Mouse (Mus musculus) small intestine, adult 2 months (tissue): Measurements from ENCODE around the gene Gm20521. TPM values are rescaled to one million over a fixed set of nuclear protein-coding genes. Genes with fewer than 3 reads are reported as not detected.

Experiments used
- H3K27ac ChIP-seq: fragments of 200-500 bp; 2 replicates; pipeline ENCODE4 v1.5.1; 2012; ENCODE audit warnings: low read depth, low read length, control low read depth, inconsistent platforms; ENCODE audit not compliant: insufficient read depth
- H3K27me3 ChIP-seq: fragments of 200-500 bp; 2 replicates; pipeline ENCODE4 v1.6.1; 2012; ENCODE audit warnings: mild to moderate bottlenecking, moderate library complexity, low read length, inconsistent platforms; ENCODE audit not compliant: control insufficient read depth, insufficient read depth
- H3K36me3 ChIP-seq: fragments of 200-500 bp; 2 replicates; pipeline ENCODE4 v1.6.1; 2012; ENCODE audit warnings: mild to moderate bottlenecking, low read length, control low read depth, inconsistent platforms; ENCODE audit not compliant: control insufficient read depth, insufficient read depth
- H3K4me1 ChIP-seq: fragments of 200-500 bp; 2 replicates; pipeline ENCODE4 v1.6.1; 2012; ENCODE audit warnings: low read length, inconsistent platforms, mixed read lengths; ENCODE audit not compliant: control insufficient read depth, insufficient read depth, insufficient read length
- H3K4me3 ChIP-seq: fragments of 200-500 bp; 2 replicates; pipeline ENCODE4 v1.5.1; 2012; ENCODE audit warnings: low read depth, mild to moderate bottlenecking, control low read depth, inconsistent platforms, low read length, moderate library complexity
- CTCF ChIP-seq: fragments of 200-500 bp; IDR thresholded peaks from 2 replicates; pipeline ENCODE4 v1.5.1; 2012; ENCODE audit warnings: low read depth, mild to moderate bottlenecking, control low read depth, inconsistent platforms, low read length, moderate library complexity, mixed read lengths; ENCODE audit not compliant: insufficient replicate concordance, insufficient read length; ENCODE audit errors: extremely low read depth
- POLR2A ChIP-seq: fragments of 200-500 bp; IDR thresholded peaks from 2 replicates; pipeline ENCODE4 v1.6.1; 2012; ENCODE audit warnings: low read depth, mild to moderate bottlenecking, control low read depth, inconsistent platforms, low read length, moderate library complexity
- WGBS: fragments of 180-500 bp; shearing (Covaris S2); methylation state at CpG from one replicate; pipeline ENCODE4 v1.1.7; 2018; 5-methylcytosine and 5-hydroxymethylcytosine counted together
- polyA plus RNA-seq: library from polyadenylated mRNA; depleted of rRNA; stranded (reverse); fragments of >200 nt; gene quantifications from 2 replicates; pipeline ENCODE4 v1.2.3, GENCODE M21; 2012

The Gm20521 gene
- polyA plus RNA-seq, 1 experiment = 12.4 TPM

GRCm38 (mm10) chr14:54926401-54927158 lies 43.3 kb downstream of the Gm20521 start:
- peak overlapping the region; percentile 49; the same call in 1 of the 2 replicates for H3K27ac ChIP-seq
- H3K4me1 ChIP-seq = peaks cover 8% of the 10 kb centered on the region; the same call in 1 of the 2 replicates
- TF ChIP-seq CTCF (no peak), POLR2A (no peak)
- no peaks in the 10 kb centered on the region for H3K36me3 ChIP-seq
- H3K27me3 ChIP-seq = peaks cover 26% of the 10 kb centered on the region
- H3K4me3 ChIP-seq = peak overlapping the region; percentile 57
- 3% methylated on average over 57 of the region's 58 CpGs for WGBS

GRCm38 (mm10) chr14:54927296-54927695 lies 44.1 kb downstream of the Gm20521 start:
- Histone ChIP-seq H3K4me3 (no peak overlapping the region), H3K36me3 (no peaks in the 10 kb centered on the region), H3K27me3 (peaks cover 26% of the 10 kb centered on the region), H3K27ac (peak overlapping the region; percentile 25; the same call in 1 of the 2 replicates), H3K4me1 (peaks cover 8% of the 10 kb centered on the region; the same call in 1 of the 2 replicates)
- TF ChIP-seq CTCF = no peak
- no peak for TF ChIP-seq POLR2A
- 48% methylated on average over 7 of the region's 7 CpGs for WGBS

DNA sequence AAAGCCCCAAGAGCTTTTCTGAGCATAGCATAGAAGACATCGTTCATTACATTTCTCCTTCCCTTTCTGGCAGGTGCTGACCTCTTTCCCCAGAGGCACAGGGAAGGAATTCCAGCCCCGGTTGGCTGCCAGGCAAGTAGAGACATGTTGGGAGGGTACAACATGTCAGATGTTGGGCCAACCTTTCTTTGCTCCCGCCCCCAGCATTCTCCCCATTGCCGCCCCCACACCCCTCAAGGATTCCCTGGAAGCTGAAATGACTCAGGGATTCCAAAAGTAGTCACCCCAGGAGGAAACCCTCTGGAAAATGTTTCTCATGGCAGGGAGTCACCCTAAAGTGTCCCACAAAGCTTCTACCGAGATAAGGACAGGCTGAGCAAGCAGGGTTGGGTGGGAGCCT lies 46.6 kb downstream of the Gm20521 start:
- WGBS = 59% methylated on average over 5 of the region's 5 CpGs
- no peak overlapping the region for H3K27ac ChIP-seq
- TF ChIP-seq CTCF (no peak), POLR2A (no peak)
- peaks cover 26% of the 10 kb centered on the region for H3K27me3 ChIP-seq
- peaks cover 8% of the 10 kb centered on the region; the same call in 1 of the 2 replicates for H3K4me1 ChIP-seq
- H3K4me3 ChIP-seq = no peak overlapping the region
- no peaks in the 10 kb centered on the region for H3K36me3 ChIP-seq

- TF ChIP-seq CTCF (no peak), POLR2A (no peak)
- peaks cover 24% of the 10 kb centered on the region for H3K27me3 ChIP-seq
- peaks cover 6% of the 10 kb centered on the region; the same call in 1 of the 2 replicates for H3K4me1 ChIP-seq
- no peak overlapping the region for H3K4me3 ChIP-seq
- H3K36me3 ChIP-seq = no peaks in the 10 kb centered on the region
- 6% methylated on average over 2 of the region's 2 CpGs for WGBS
- H3K27ac ChIP-seq = no peak overlapping the region
Measured at GRCm38 (mm10) chr14:54930431-54930830, 47.2 kb downstream of the Gm20521 start.

GRCm38 (mm10) chr14:54932645-54933150 lies 49.5 kb downstream of the Gm20521 start, which contains the start of gene Il25:
Il25 (plus strand) TSS chr14:54932695.
- Histone ChIP-seq H3K36me3 (no peaks in the 10 kb centered on the region), H3K27ac (no peak within 1 kb of the TSS), H3K4me1 (no peaks in the 10 kb centered on the region), H3K4me3 (no peak within 1 kb of the TSS), H3K27me3 (peaks cover 3% of the 10 kb centered on the region; the same call in 1 of the 2 replicates)
- WGBS = 54% methylated on average over 6 of the region's 6 CpGs
- TF ChIP-seq CTCF (no peak), POLR2A (no peak)

DNA sequence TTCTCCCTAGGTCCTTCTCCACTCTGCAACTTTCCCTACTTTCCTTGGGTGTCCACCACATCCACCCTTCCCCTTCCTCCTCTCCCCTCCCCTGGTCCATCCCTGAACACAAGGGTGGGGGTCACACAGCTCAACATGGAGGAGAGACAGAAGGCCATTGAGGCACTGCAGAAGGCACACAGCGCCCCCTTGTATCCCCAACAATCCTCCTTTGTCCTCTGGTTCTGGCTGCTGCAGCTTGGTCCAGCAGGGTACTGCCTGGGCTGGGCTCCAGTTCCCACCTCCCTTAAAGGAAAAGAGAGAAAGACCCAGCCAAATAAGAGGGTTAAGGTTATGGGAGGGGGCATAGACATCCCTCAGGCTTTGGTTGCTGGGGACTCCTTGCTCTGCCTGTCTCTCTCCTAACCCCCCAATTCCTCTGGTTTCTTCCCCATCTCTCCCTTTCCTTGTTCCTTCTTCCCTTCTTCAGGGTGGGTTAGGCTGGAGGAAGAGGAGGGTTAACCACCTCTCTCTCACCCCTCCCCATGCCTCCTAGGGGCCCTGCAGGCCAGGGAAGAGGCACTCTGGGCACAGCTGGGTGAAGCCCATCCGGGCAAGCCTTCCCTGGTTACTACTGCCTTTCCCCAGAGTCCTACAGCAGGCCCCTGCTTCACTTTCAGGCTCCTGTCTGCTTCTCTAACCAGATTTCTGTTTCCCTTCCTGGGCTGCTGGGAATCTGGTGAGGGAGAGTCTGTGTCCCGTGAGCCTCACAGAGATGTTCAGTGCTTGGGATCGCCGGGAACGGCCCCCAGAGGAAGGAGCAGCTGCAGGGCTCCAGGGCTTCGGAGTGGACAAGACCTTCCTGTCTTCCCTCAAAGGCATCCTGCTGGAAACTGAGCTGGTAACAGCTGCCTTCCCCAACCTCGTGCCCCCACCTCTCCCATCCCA lies 52.9 kb downstream of the Gm20521 start, which contains the start of gene Cmtm5:
Gene Cmtm5 (plus strand): TSS at position 358 of the 927 bp plus-strand sequence.
- H3K27me3 ChIP-seq = no peaks in the 10 kb centered on the region
- H3K36me3 ChIP-seq = no peaks in the 10 kb centered on the region
- no peak within 1 kb of the TSS for H3K27ac ChIP-seq
- no peak within 1 kb of the TSS for H3K4me3 ChIP-seq
- no peaks in the 10 kb centered on the region for H3K4me1 ChIP-seq
- TF ChIP-seq CTCF = no peak
- no peak for TF ChIP-seq POLR2A
- WGBS = 46% methylated on average over 8 of the region's 8 CpGs
